In the genomic region with DNA sequence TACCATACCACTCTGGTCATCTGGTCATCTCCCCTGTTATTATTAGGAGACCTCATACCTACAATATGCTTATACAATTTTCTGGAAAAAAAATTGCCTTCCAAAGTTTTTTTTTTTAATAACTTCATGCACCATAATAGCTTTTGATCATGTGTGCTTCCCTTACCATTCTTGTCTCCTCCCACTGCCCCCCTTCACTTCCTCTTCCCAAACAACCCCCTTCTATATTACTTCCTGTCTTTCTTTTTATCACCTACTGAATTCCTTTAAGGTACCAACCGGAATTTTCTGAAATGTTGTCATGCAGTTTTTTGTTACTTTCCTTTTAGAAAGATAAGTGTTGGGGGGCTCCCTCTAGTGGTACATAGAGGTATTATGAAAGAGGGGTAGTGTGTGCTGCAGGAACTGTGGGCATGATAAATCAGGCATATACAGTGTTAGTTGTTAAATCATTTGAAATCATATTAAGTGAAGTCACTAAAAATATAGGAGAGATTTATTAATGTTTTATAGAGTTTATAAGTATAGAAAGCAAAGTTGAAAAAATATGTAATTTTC, we compare ENCODE assay signal across 9 mouse cellular contexts. TPM values are rescaled to one million over a fixed set of nuclear protein-coding genes. Genes with fewer than 3 reads are reported as not detected.
DNase-seq lines count a peak whose midpoint lies in the region; ATAC-seq and TF ChIP-seq lines count a peak whose summit lies in the region.
"Had no signal": no experiment of that assay in that cellular context is flagged by ENCODE, and none has a peak within 500 bp of the region (broad histone marks: within the 10 kb centered on the region; RNA-seq: fewer than 3 reads in every experiment).

No protein-coding gene starts in this region.

- no peak overlapping the region for H3K4me2 ChIP-seq in heart, postnatal 0 days (ENCODE audit: low read depth, low read length)
- H3K4me2 ChIP-seq: stomach, embryonic 15.5 days had no signal

- no peak overlapping the region for H3K27ac ChIP-seq in heart, postnatal 0 days (ENCODE audit: low read depth)
- H3K27ac ChIP-seq: stomach, embryonic 15.5 days had no signal

- TF ChIP-seq CTCF in heart, postnatal 0 days (IDR thresholded peaks at IDR 0.05; ENCODE audit: low read depth): peak; percentile 86

- H3K36me3 ChIP-seq in heart, postnatal 0 days (replicated peaks; ENCODE audit: control insufficient read depth, insufficient read depth, low read length): peaks cover 28% of the 10 kb centered on the region

- no peak for TF ChIP-seq EP300 in heart, postnatal 0 days (IDR thresholded peaks at IDR 0.05; ENCODE audit: low read depth)

- peak; percentile 17 for DNase-seq in gastrocnemius, postnatal 10 days
- DNase-seq in gastrocnemius, postnatal 36 days: no peak
- DNase-seq in ovary, postnatal 14 days (ENCODE audit: low spot score): peak; percentile 43
- DNase-seq in ovary, adult 18-20 months (ENCODE audit: low spot score): no peak
- peak; percentile 77 for DNase-seq in heart, postnatal 0 days (ENCODE audit: low spot score)
- peak; percentile 76 for DNase-seq in lung, postnatal 10 days
- peak; percentile 45 for DNase-seq in thymus, postnatal 4 days

- 12% methylated on average over 1 of the region's 1 CpGs for WGBS in heart, postnatal 0 days

- H3K9me3 ChIP-seq in heart, postnatal 0 days (replicated peaks; ENCODE audit: control insufficient read depth, low read length): no peaks in the 10 kb centered on the region
- H3K9me3 ChIP-seq: stomach, embryonic 15.5 days had no signal

- ATAC-seq in activated CD4-positive, CD25-positive, alpha-beta regulatory T cell, adult 4 months: peak; percentile 77
- no peak for ATAC-seq in heart, postnatal 0 days (ENCODE audit: insufficient read depth, low read depth)

- H3K9ac ChIP-seq in heart, postnatal 0 days (replicated peaks; ENCODE audit: low read depth, low read length): no peak overlapping the region
- H3K9ac ChIP-seq: stomach, embryonic 15.5 days had no signal

- H3K4me3 ChIP-seq in heart, postnatal 0 days (ENCODE audit: low read depth, low read length): no peak overlapping the region
- H3K4me3 ChIP-seq: stomach, embryonic 15.5 days had no signal

- intact Hi-C loops in gastrocnemius, postnatal 36 days (cut with DNase I): loop anchor here (2.0 to 10.0 kb wide), 3 partner anchors 58 to 201 kb away; partner anchors contain the start of gene Bmp2k

- H3K4me1 ChIP-seq in heart, postnatal 0 days (ENCODE audit: control insufficient read depth, insufficient read depth): no peaks in the 10 kb centered on the region
- H3K4me1 ChIP-seq: stomach, embryonic 15.5 days had no signal

- no peaks in the 10 kb centered on the region for H3K27me3 ChIP-seq in heart, postnatal 0 days (ENCODE audit: control insufficient read depth, insufficient read depth, low read length)
- H3K27me3 ChIP-seq: stomach, embryonic 15.5 days had no signal

RNA-seq across cellular contexts. Expression of gene Paqr3, which starts 55.8 kb away (rescaled TPM):
- total RNA-seq in gastrocnemius, postnatal 10 days (2021): 1 to 10 TPM; 2.2 to 3.0 TPM
- total RNA-seq in gastrocnemius, postnatal 36 days (2021): 1 to 10 TPM; 3.6 to 3.7 TPM
- polyA plus RNA-seq in activated CD4-positive, CD25-positive, alpha-beta regulatory T cell, adult 4 months (2017; shearing (Covaris generic)): 1 to 10 TPM; 1.5 to 2.0 TPM
- 2.2 and 2.5 TPM in 2 replicates for total RNA-seq in heart, postnatal 0 days (2014; rRNA removed; ENCODE audit: low replicate concordance)
- 0.52 and 0.59 TPM in 2 replicates for polyA plus RNA-seq in heart, postnatal 0 days (2015; fragmentation: Nextera tagmentation; extraction: Ambion mirVana)

RNA-seq across cellular contexts. Expression of gene Bmp2k, which starts 58.1 kb away (rescaled TPM):
- 10 to 100 TPM; 12.6 to 15.1 TPM for total RNA-seq in gastrocnemius, postnatal 10 days (2021)
- 1 to 10 TPM; 8.5 to 9.9 TPM for total RNA-seq in gastrocnemius, postnatal 36 days (2021)
- 10 to 100 TPM in 1 of 2 experiments, 1 to 10 TPM in 1; 8.3 to 19.3 TPM for polyA plus RNA-seq in activated CD4-positive, CD25-positive, alpha-beta regulatory T cell, adult 4 months (2017; shearing (Covaris generic))
- 7.0 and 12.4 TPM in 2 replicates for total RNA-seq in heart, postnatal 0 days (2014; rRNA removed; ENCODE audit: low replicate concordance)
- polyA plus RNA-seq in heart, postnatal 0 days (2015; fragmentation: Nextera tagmentation; extraction: Ambion mirVana): 6.8 and 6.9 TPM in 2 replicates

Comparison
In these comparisons a context has a peak if more than half of its experiments do, and no peak if none do; other contexts are left out.
1. DNase-seq: peak in gastrocnemius, postnatal 10 days (single experiment), ovary, postnatal 14 days (single experiment), heart, postnatal 0 days (single experiment), lung, postnatal 10 days (single experiment) and thymus, postnatal 4 days (single experiment); none in gastrocnemius, postnatal 36 days (0 of 2) and ovary, adult 18-20 months (single experiment).